ENCODE assay signal across 14 mouse cellular contexts in genomic region chr11:114284820-114285666, GRCm38 (mm10).
DNase-seq lines count a peak whose midpoint lies in the region; ATAC-seq lines count a peak whose summit lies in the region.
"Had no signal": no experiment of that assay in that cellular context is flagged by ENCODE, and none has a peak within 500 bp of the region (broad histone marks: within the 10 kb centered on the region; RNA-seq: fewer than 3 reads in every experiment).

No protein-coding gene starts in this region.

- H3K36me3 ChIP-seq in hindbrain, embryonic 14.5 days (replicated peaks; ENCODE audit: control insufficient read depth, insufficient read depth): no peaks in the 10 kb centered on the region
- H3K36me3 ChIP-seq in kidney, embryonic 15.5 days: no peaks in the 10 kb centered on the region
- H3K36me3 ChIP-seq: liver, embryonic 12.5 days had no signal

- intact Hi-C loops in left cerebral cortex, postnatal 10 days (cut with DNase I): loop anchor here (5.0 kb wide), 1 partner anchor 218 kb away; the partner anchor contains the start of gene Sdk2

- DNase-seq in left cerebral cortex, adult 18-20 months (ENCODE audit: low spot score in 2 of 2): peak; percentile 59
- no peak for DNase-seq in left cerebral cortex, adult 11 months (ENCODE audit: low spot score)
- DNase-seq in hindbrain, embryonic 14.5 days (ENCODE audit: low spot score): no peak
- DNase-seq in left cerebral cortex, postnatal 10 days (ENCODE audit: extremely low spot score in 1 of 2, low spot score in 2 of 2): peak; percentile 25 to 40
- peak; percentile 50 for DNase-seq in right cerebral cortex, postnatal 25 days
- no peak for DNase-seq in gastrocnemius, adult 18-20 months (ENCODE audit: low spot score)
- DNase-seq: adrenal gland, adult 2 months; B cell, adult 2 months; kidney, postnatal 4 days; lung, postnatal 36 days had no signal

- H3K4me3 ChIP-seq in hindbrain, embryonic 14.5 days (replicated peaks; ENCODE audit: low read length): no peak overlapping the region
- no peak overlapping the region for H3K4me3 ChIP-seq in kidney, embryonic 15.5 days (replicated peaks)
- H3K4me3 ChIP-seq: liver, embryonic 12.5 days; myocyte had no signal

- peaks cover 20% of the 10 kb centered on the region for H3K4me1 ChIP-seq in hindbrain, embryonic 14.5 days (replicated peaks; ENCODE audit: control insufficient read depth, insufficient read depth, low read length)
- H3K4me1 ChIP-seq in kidney, embryonic 15.5 days: no peaks in the 10 kb centered on the region

- ATAC-seq in hindbrain, embryonic 14.5 days (ENCODE audit: low FRiP score): peak; percentile 50; the same call in 1 of the 2 replicates
- ATAC-seq in kidney, embryonic 15.5 days (replicated peaks; ENCODE audit: low FRiP score): no peak
- no peak for ATAC-seq in cerebellum, adult (ENCODE audit: insufficient number of reproducible peaks, low FRiP score, low TSS enrichment)
- ATAC-seq: liver, embryonic 12.5 days had no signal

- no peaks in the 10 kb centered on the region for H3K9me3 ChIP-seq in hindbrain, embryonic 14.5 days (ENCODE audit: control insufficient read depth, low read length)
- no peaks in the 10 kb centered on the region for H3K9me3 ChIP-seq in kidney, embryonic 15.5 days (replicated peaks)
- H3K9me3 ChIP-seq: liver, embryonic 12.5 days had no signal

- no peak overlapping the region for H3K4me2 ChIP-seq in hindbrain, embryonic 14.5 days (replicated peaks)
- no peak overlapping the region for H3K4me2 ChIP-seq in kidney, embryonic 15.5 days
- H3K4me2 ChIP-seq: liver, embryonic 12.5 days had no signal

- no peaks in the 10 kb centered on the region for H3K27me3 ChIP-seq in hindbrain, embryonic 14.5 days (ENCODE audit: control insufficient read depth, insufficient read depth, low read length)
- no peaks in the 10 kb centered on the region; the same call in 1 of the 2 replicates for H3K27me3 ChIP-seq in kidney, embryonic 15.5 days
- H3K27me3 ChIP-seq: liver, embryonic 12.5 days had no signal

- 0 out of 2 replicates have a peak overlapping the region, but pooled peaks have one; percentile 10 for H3K9ac ChIP-seq in hindbrain, embryonic 14.5 days
- H3K9ac ChIP-seq in kidney, embryonic 15.5 days: no peak overlapping the region
- H3K9ac ChIP-seq: liver, embryonic 12.5 days had no signal

- no peak overlapping the region for H3K27ac ChIP-seq in hindbrain, embryonic 14.5 days
- H3K27ac ChIP-seq in kidney, embryonic 15.5 days: no peak overlapping the region
- H3K27ac ChIP-seq: liver, embryonic 12.5 days had no signal

- WGBS in hindbrain, embryonic 14.5 days: 64% methylated on average over 20 of the region's 20 CpGs
- WGBS in kidney, embryonic 15.5 days: 80% methylated on average over 20 of the region's 20 CpGs

Comparison
In these comparisons a context has a peak if more than half of its experiments do, and no peak if none do; other contexts are left out.
1. DNase-seq: peak in left cerebral cortex, adult 18-20 months (2 of 2), left cerebral cortex, postnatal 10 days (2 of 2) and right cerebral cortex, postnatal 25 days (single experiment); none in left cerebral cortex, adult 11 months (single experiment), hindbrain, embryonic 14.5 days (single experiment) and gastrocnemius, adult 18-20 months (single experiment).